Mouse (Mus musculus) kidney, embryonic 15.5 days (tissue): Measurements from ENCODE around the gene Ninj1. TPM values are rescaled to one million over a fixed set of nuclear protein-coding genes. Genes with fewer than 3 reads are reported as not detected.

Experiments
- ATAC-seq: fragments of 200-750 bp; cut with Nextera tagmentation; replicated peaks from 2 replicates; pipeline ENCODE4 v1.8.0; 2017; ENCODE audit warnings: moderate TSS enrichment; ENCODE audit not compliant: low FRiP score
- H3K27ac ChIP-seq: fragments of 300-500 bp; sonication (generic); 2 replicates; pipeline ENCODE4 v1.5.1; 2015; ENCODE audit warnings: mild to moderate bottlenecking, inconsistent platforms
- H3K27me3 ChIP-seq: fragments of 300-500 bp; sonication (generic); 2 replicates; pipeline ENCODE4 v1.6.1; 2015; ENCODE audit warnings: inconsistent platforms
- H3K36me3 ChIP-seq: fragments of 300-500 bp; sonication (generic); 2 replicates; pipeline ENCODE4 v1.6.1; 2015; ENCODE audit warnings: inconsistent platforms
- H3K4me1 ChIP-seq: fragments of 300-500 bp; sonication (generic); 2 replicates; pipeline ENCODE4 v1.6.1; 2015; ENCODE audit warnings: inconsistent platforms
- H3K4me2 ChIP-seq: fragments of 300-500 bp; sonication (generic); 2 replicates; pipeline ENCODE4 v1.6.1; 2015; ENCODE audit warnings: moderate library complexity, mild to moderate bottlenecking, inconsistent platforms
- H3K4me3 ChIP-seq: fragments of 300-500 bp; sonication (generic); replicated peaks from 2 replicates; pipeline ENCODE4 v1.5.1; 2015; ENCODE audit warnings: mild to moderate bottlenecking, inconsistent platforms
- H3K9ac ChIP-seq: fragments of 300-500 bp; sonication (generic); 2 replicates; pipeline ENCODE4 v1.6.1; 2015; ENCODE audit warnings: mild to moderate bottlenecking, inconsistent platforms
- H3K9me3 ChIP-seq: fragments of 300-500 bp; sonication (generic); replicated peaks from 2 replicates; pipeline ENCODE4 v1.6.1; 2016; ENCODE audit warnings: inconsistent platforms
- WGBS: fragments of 180-500 bp; shearing (Covaris S2); methylation state at CpG from one replicate; pipeline ENCODE4 v1.1.7; 2015; ENCODE audit warnings: mixed read lengths; 5-methylcytosine and 5-hydroxymethylcytosine counted together
- polyA plus RNA-seq: library from polyadenylated mRNA; unstranded; fragments of >200 nt; fragmentation: Nextera tagmentation; extraction: Ambion mirVana; gene quantifications from 2 replicates; pipeline ENCODE4 v1.2.1, GENCODE M21; 2015

The Ninj1 gene
- polyA plus RNA-seq, 1 experiment from 2014 or later = 59.8 TPM

- Histone ChIP-seq H3K9ac (0 out of 2 replicates have a peak overlapping the region, but pooled peaks have one; percentile 12), H3K36me3 (peaks cover 5% of the 10 kb centered on the region)
Measured at GRCm38 (mm10) chr13:49189970-49190870, 2.9 kb downstream of the Ninj1 start.

GRCm38 (mm10) chr13:49190876-49191672, 3.8 kb downstream of the Ninj1 start:
- ATAC-seq = no peak
- Histone ChIP-seq H3K36me3 (peaks cover 13% of the 10 kb centered on the region), H3K9ac (0 out of 2 replicates have a peak overlapping the region, but pooled peaks have one; percentile 12), H3K27me3 (no peaks in the 10 kb centered on the region), H3K27ac (peak overlapping the region; percentile 86), H3K4me2 (peak overlapping the region; percentile 20; the same call in 1 of the 2 replicates), H3K4me3 (no peak overlapping the region), H3K4me1 (peaks cover 71% of the 10 kb centered on the region), H3K9me3 (no peaks in the 10 kb centered on the region)
- 58% methylated on average over 7 of the region's 7 CpGs for WGBS

More at GRCm38 (mm10) chr13:49189970-49190870, 2.9 kb downstream of the Ninj1 start:
- WGBS = 53% methylated on average over 12 of the region's 12 CpGs
- Histone ChIP-seq H3K4me3 (no peak overlapping the region), H3K9me3 (no peaks in the 10 kb centered on the region), H3K27me3 (no peaks in the 10 kb centered on the region), H3K27ac (peak overlapping the region; percentile 86), H3K4me1 (peaks cover 63% of the 10 kb centered on the region), H3K4me2 (peak overlapping the region; percentile 32)
- no peak for ATAC-seq

GRCm38 (mm10) chr13:49191673-49192035, 4.4 kb downstream of the Ninj1 start:
- H3K4me3 ChIP-seq = no peak overlapping the region
- H3K4me2 ChIP-seq = no peak overlapping the region
- no peaks in the 10 kb centered on the region for H3K9me3 ChIP-seq
- peaks cover 16% of the 10 kb centered on the region for H3K36me3 ChIP-seq
- ATAC-seq = no peak
- 43% methylated on average over 5 of the region's 5 CpGs for WGBS
- H3K4me1 ChIP-seq = peaks cover 69% of the 10 kb centered on the region
- H3K27ac ChIP-seq = peak overlapping the region; percentile 86
- no peak overlapping the region for H3K9ac ChIP-seq
- no peaks in the 10 kb centered on the region for H3K27me3 ChIP-seq

- Histone ChIP-seq H3K9me3 (no peaks in the 10 kb centered on the region), H3K27me3 (no peaks in the 10 kb centered on the region), H3K4me3 (no peak overlapping the region), H3K27ac (0 out of 2 replicates have a peak overlapping the region, but pooled peaks have one; percentile 25), H3K36me3 (peaks cover 16% of the 10 kb centered on the region), H3K4me2 (no peak overlapping the region), H3K4me1 (peaks cover 63% of the 10 kb centered on the region), H3K9ac (no peak overlapping the region)
- 68% methylated on average over 16 of the region's 16 CpGs for WGBS
- no peak for ATAC-seq
Measured at GRCm38 (mm10) chr13:49192156-49192855, 5.0 kb downstream of the Ninj1 start.

- Histone ChIP-seq H3K9ac (no peak overlapping the region), H3K4me3 (no peak overlapping the region), H3K27ac (no peak overlapping the region), H3K27me3 (no peaks in the 10 kb centered on the region), H3K4me1 (peaks cover 55% of the 10 kb centered on the region), H3K4me2 (no peak overlapping the region), H3K36me3 (peaks cover 16% of the 10 kb centered on the region), H3K9me3 (no peaks in the 10 kb centered on the region)
- 95% methylated on average over 17 of the region's 17 CpGs for WGBS
- no peak for ATAC-seq
Measured at GRCm38 (mm10) chr13:49193650-49194049, 6.4 kb downstream of the Ninj1 start.

GRCm38 (mm10) chr13:49194811-49195210, 7.5 kb downstream of the Ninj1 start:
- H3K27ac ChIP-seq = no peak overlapping the region
- no peaks in the 10 kb centered on the region for H3K27me3 ChIP-seq
- H3K9me3 ChIP-seq = no peaks in the 10 kb centered on the region
- ATAC-seq = no peak
- H3K4me2 ChIP-seq = no peak overlapping the region
- H3K4me1 ChIP-seq = peaks cover 43% of the 10 kb centered on the region
- H3K9ac ChIP-seq = no peak overlapping the region
- 95% methylated on average over 13 of the region's 13 CpGs for WGBS
- H3K36me3 ChIP-seq = peaks cover 16% of the 10 kb centered on the region
- no peak overlapping the region for H3K4me3 ChIP-seq

- H3K36me3 ChIP-seq = peaks cover 16% of the 10 kb centered on the region
- H3K27me3 ChIP-seq = no peaks in the 10 kb centered on the region
- no peak for ATAC-seq
- no peak overlapping the region for H3K27ac ChIP-seq
- H3K4me1 ChIP-seq = peaks cover 35% of the 10 kb centered on the region
- H3K9me3 ChIP-seq = no peaks in the 10 kb centered on the region
- H3K4me2 ChIP-seq = no peak overlapping the region
- H3K4me3 ChIP-seq = no peak overlapping the region
- H3K9ac ChIP-seq = no peak overlapping the region
- WGBS = 47% methylated on average over 7 of the region's 7 CpGs
Measured at GRCm38 (mm10) chr13:49195651-49196050, 8.4 kb downstream of the Ninj1 start.

- Histone ChIP-seq H3K27ac (no peak overlapping the region), H3K4me3 (no peak overlapping the region), H3K4me1 (peaks cover 29% of the 10 kb centered on the region), H3K9ac (no peak overlapping the region), H3K36me3 (peaks cover 16% of the 10 kb centered on the region), H3K4me2 (no peak overlapping the region), H3K9me3 (no peaks in the 10 kb centered on the region), H3K27me3 (no peaks in the 10 kb centered on the region)
- 86% methylated on average over 5 of the region's 5 CpGs for WGBS
- ATAC-seq = no peak
Measured at GRCm38 (mm10) chr13:49196211-49196610, 8.9 kb downstream of the Ninj1 start.

GRCm38 (mm10) chr13:49196766-49197165, 9.5 kb downstream of the Ninj1 start:
- WGBS = 70% methylated on average over 6 of the region's 6 CpGs
- no peak overlapping the region for H3K4me2 ChIP-seq

GRCm38 (mm10) chr13:49198734-49199133, 11.4 kb downstream of the Ninj1 start:
- Histone ChIP-seq H3K27me3 (no peaks in the 10 kb centered on the region), H3K27ac (no peak overlapping the region), H3K36me3 (peaks cover 20% of the 10 kb centered on the region), H3K4me3 (no peak overlapping the region), H3K4me1 (peaks cover 10% of the 10 kb centered on the region; the same call in 1 of the 2 replicates), H3K9ac (no peak overlapping the region), H3K4me2 (no peak overlapping the region), H3K9me3 (no peaks in the 10 kb centered on the region)
- ATAC-seq = no peak
- WGBS = 94% methylated on average over 9 of the region's 9 CpGs

More at GRCm38 (mm10) chr13:49196766-49197165, 9.5 kb downstream of the Ninj1 start:
- Histone ChIP-seq H3K27me3 (no peaks in the 10 kb centered on the region), H3K9ac (no peak overlapping the region), H3K4me1 (peaks cover 24% of the 10 kb centered on the region), H3K4me3 (no peak overlapping the region), H3K9me3 (no peaks in the 10 kb centered on the region), H3K36me3 (peaks cover 16% of the 10 kb centered on the region), H3K27ac (no peak overlapping the region)
- no peak for ATAC-seq

GRCm38 (mm10) chr13:49199891-49200290, 12.6 kb downstream of the Ninj1 start:
- Histone ChIP-seq H3K36me3 (peaks cover 18% of the 10 kb centered on the region), H3K9ac (no peak overlapping the region), H3K4me1 (peaks cover 10% of the 10 kb centered on the region; the same call in 1 of the 2 replicates), H3K27me3 (no peaks in the 10 kb centered on the region), H3K4me3 (no peak overlapping the region), H3K4me2 (no peak overlapping the region), H3K27ac (no peak overlapping the region), H3K9me3 (no peaks in the 10 kb centered on the region)
- ATAC-seq = no peak
- WGBS = 90% methylated on average over 7 of the region's 7 CpGs
